Mouse (Mus musculus): ENCODE data around the gene Osbp.

Osbp gene

DNA sequence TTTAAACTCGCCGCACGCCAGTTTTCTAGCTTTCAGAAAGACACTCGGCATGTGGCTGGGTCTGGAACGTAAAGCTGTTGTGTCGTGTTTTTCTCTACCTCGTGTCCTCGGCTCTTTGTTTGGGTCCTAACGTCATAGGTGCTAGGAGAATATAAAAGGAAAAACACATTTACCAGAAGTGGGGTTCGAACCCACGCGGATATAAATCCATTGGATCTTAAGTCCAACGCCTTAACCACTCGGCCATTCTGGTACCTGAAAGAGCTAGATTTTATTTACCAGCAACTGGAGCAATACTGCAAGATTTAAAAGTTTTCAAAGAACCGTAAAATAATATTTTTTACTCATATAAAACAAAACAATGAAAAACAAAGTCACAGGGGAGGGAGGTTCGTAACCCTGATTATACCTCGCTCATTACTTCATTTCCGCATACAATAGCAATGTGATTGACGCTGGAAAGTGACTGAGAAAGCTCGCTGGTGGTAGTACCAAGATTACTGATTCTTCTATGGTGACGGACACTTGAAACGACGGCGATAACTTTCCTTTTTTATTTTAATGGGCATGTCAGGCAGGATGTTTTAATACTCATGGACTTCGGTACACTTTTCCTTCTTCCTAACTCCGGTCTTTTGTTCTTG is 45.3 kb downstream of the Osbp start:
- DNase-seq (ENCODE audit: low read depth, low spot score): peak; percentile 95

DNA sequence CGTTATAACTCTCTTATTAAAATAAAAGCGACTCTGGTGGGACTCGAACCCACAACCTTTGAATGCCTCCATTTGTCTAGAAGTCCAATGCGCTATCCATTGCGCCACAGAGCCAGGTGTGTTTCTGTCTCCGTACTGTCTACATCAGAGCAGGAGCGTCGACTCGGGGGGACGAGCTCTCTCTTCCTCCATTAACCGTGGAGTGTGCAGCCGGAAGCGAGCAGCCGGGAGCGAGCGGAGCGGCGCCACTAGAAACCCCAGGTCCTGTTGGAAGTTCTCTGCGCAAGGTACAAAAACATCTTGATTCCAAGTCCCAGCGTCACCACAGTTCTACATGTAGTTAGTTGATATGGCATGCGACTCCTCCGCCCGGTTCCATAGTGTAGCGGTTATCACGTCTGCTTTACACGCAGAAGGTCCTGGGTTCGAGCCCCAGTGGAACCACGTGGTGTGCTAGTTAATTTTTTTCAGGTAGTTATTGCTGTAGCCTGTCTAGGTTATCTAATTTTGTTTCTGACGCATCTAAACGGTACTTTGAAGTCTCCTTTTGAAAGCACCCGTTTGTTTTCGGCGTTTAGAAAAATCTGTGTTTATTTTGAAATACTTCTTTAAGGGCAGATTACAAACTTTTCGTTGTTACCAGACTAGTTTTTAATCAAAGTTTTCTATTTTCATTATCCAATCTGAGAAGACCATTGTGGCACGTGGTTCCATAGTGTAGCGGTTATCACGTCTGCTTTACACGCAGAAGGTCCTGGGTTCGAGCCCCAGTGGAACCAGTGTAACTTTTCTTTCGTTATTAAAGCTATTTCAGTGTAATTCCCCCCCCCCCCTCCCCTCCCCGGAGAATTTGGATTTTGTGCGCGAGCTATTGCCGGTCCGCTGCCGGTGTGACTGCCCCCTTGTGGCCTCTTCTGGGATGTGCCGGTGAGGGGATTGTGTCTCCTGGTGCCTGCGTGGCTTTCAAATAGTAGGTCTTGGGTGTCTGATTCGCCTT is 46.1 kb downstream of the Osbp start:
- peak; percentile 97 for DNase-seq (ENCODE audit: low read depth, low spot score)

DNA sequence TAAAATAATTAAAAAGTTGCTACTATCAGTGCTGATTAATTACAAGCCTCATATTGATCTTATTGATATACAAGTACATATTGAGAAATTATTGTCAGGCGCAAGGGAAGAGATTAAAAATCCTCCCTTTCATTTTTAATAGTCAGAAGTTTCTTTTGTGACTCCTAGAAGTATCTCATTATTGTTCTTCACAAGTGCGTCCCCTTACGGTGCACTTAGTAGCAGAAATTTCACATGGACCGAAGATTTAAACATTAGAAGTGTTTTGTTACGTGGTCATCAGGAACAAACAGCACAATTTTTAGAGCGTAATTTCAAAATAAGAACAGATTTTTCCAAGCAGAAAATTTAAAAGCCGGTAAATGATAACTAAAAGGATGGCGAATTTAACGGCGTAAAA is 46.9 kb downstream of the Osbp start:
- DNase-seq (ENCODE audit: low read depth, low spot score): no peak

GRCm38 (mm10) chr19:12013228-12013627 is 47.5 kb downstream of the Osbp start:
- peak; percentile 56 for DNase-seq (ENCODE audit: low read depth, low spot score)

DNA sequence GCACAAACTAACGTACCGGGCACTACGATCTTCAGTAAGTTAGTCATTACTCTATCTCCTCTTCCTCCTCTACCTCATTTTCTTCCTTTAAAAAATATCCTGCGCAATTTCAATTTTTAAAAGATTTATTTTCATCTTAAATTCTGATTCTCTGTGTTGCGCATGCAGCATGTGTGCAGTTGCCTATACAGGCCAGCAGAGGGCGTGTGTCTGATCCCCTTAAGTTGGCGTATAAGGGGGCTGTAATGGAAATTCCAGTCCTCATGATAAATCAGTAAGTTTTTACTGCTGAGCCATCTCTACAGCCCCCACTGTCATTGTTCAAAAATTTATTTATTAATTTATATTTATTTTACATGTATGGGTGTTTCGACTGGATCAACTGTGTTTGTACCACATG is 50.0 kb downstream of the Osbp start:
- peak; percentile 71 for DNase-seq (ENCODE audit: low read depth, low spot score)

- DNase-seq (ENCODE audit: low read depth, low spot score): peak; percentile 58
Measured at GRCm38 (mm10) chr19:12016192-12016591, 50.5 kb downstream of the Osbp start.

DNA sequence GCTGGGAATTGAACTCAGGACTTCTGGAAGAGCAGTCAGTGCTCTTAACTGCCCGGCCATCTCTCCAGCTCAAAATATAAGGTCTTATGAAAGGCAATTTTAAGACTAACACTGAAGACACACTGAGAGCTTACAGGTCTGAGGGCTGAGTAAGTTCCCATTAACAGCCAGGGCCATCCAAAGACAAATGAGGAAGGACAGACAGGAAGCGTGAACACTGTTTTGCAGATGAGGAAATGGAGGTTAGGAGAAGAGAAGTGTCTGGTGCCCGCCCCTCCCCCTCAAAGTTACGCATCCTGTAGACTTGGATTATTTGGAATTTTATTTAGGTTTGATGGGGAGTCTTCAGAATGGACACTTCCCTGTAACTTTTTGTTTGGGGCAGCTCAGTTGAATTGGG is 58.4 kb downstream of the Osbp start:
- no peak for DNase-seq (ENCODE audit: low read depth, low spot score)

- DNase-seq (ENCODE audit: low read depth, low spot score): no peak
Measured at GRCm38 (mm10) chr19:12025333-12025732, 59.6 kb downstream of the Osbp start.

DNA sequence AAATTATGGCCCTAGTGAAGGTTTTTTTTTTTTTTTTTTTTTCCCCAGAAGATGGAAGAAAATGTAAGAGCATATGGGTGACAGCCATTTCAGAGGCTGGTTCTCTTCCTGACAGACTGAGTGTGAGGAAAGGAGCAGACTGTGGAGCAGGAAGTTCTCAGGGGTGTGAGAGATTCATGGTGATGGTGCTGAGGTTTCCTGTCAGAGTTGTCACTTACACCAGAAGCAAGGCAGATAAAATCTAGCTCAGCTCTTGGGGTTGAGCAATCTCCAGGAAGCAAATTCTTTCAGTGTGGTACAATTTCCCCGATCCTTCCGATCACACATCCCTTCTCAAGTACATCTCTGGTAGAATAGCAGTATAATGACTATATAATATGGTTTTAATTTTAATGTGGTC is 60.9 kb downstream of the Osbp start:
- DNase-seq (ENCODE audit: low read depth, low spot score): no peak

DNA sequence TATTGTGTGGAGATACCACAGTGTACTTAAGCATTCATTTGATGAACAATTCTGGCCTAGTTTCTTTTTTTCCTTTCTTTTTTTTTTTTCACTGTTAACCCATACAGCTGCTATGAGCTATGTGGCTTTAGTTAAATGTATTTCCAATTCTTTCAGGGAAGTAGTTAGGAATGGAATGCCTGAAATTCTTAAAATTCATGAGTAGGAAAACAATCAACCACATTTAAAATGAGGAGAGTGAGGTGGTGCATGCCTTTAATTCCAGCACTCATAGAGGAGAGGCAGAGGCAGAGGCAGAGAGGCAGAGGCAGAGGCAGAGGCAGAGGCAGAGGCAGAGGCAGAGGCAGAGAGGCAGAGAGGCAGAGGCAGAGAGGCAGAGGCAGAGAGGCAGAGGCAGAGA is 72.0 kb downstream of the Osbp start:
- DNase-seq (ENCODE audit: low read depth, low spot score): no peak

DNA sequence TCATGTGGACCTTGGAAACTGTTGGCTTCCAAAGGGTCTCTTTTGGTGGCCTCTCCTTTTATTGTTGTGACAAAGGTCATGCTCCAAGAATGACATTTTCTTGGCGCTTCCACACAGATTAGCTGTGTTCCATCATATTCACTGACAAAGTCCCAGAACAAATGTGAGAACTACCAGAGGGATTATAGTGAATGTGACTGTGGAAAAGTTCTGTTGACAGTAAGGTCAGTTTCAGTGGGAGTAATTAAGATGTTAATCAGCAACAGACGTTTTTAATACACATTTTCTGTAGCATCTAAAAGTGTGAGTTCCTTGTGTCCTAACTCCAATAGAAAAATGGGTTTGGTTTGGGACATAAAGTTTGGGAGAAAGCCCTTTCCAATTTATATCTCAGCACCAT is 75.5 kb downstream of the Osbp start, which contains the start of gene Olfr1423:
Gene Olfr1423, minus strand, starts transcription at position 101 of the 400 bp plus-strand sequence.
- no peak for DNase-seq (ENCODE audit: low read depth, low spot score)

GRCm38 (mm10) chr19:12043163-12043562 is 77.4 kb downstream of the Osbp start:
- peak; percentile 38 for DNase-seq (ENCODE audit: low read depth, low spot score)

Measured in ZHBTc4 (cell line).